Mouse (Mus musculus): ENCODE results near the gene Myl9. TPM values are rescaled to one million over a fixed set of nuclear protein-coding genes. Genes with fewer than 3 reads are reported as not detected.

The Myl9 gene
- total RNA-seq, 4 experiments from 2014 or later, result 28.1 to 44.3 (median 31.9) TPM

Other genes with a start within 250 kb of the Myl9 start
- gene Aar2, start 227.8 kb upstream of the Myl9 start, total RNA-seq (2022), result 10 to 100 TPM; 19.6 to 25.5 (median 22.0) TPM
- 10 to 100 TPM; 39.2 to 51.0 (median 49.6) TPM for gene Dlgap4, start 161.7 kb upstream of the Myl9 start, total RNA-seq (2022)
- gene Tgif2, start 64.6 kb downstream of the Myl9 start, total RNA-seq (2022), result under 1 TPM in 3 of 4 experiments, not detected in 1; 0.16 to 0.38 (median 0.17) TPM
- under 1 TPM; 0.22 to 0.86 (median 0.40) TPM for gene 4930518I15Rik, start 82.5 kb downstream of the Myl9 start, total RNA-seq (2022)
- gene Rab5if, start 87.7 kb downstream of the Myl9 start, total RNA-seq (2022), result 10 to 100 TPM; 84.3 to 97.1 (median 88.1) TPM
- not detected for gene Sla2, start 111.8 kb downstream of the Myl9 start, total RNA-seq (2022)
- gene Ndrg3, start 216.6 kb downstream of the Myl9 start, total RNA-seq (2022), result 10 to 100 TPM; 29.0 to 35.6 (median 31.3) TPM
- 1 to 10 TPM; 2.2 to 2.5 (median 2.3) TPM for gene Dsn1, start 231.7 kb downstream of the Myl9 start, total RNA-seq (2022)